Mouse (Mus musculus) heart, adult 2 months (tissue): ENCODE measurements around the gene Dgkq.

Source experiments
- CTCF ChIP-seq: fragments of 200-600 bp; IDR thresholded peaks from 2 replicates; pipeline ENCODE4 v1.8.1; 2022; ENCODE audit warnings: antibody characterized with exemption, mild to moderate bottlenecking, moderate library complexity
- EP300 ChIP-seq: fragments of 200-500 bp; IDR thresholded peaks from 2 replicates; pipeline ENCODE4 v1.6.1; 2011; ENCODE audit warnings: low read depth, low read length, control low read depth; ENCODE audit not compliant: insufficient read depth
- POLR2A ChIP-seq: fragments of 200-500 bp; IDR thresholded peaks from 2 replicates; pipeline ENCODE4 v1.6.1; 2011; ENCODE audit warnings: mild to moderate bottlenecking, low read depth, low read length, control low read depth; ENCODE audit not compliant: insufficient read depth

DNA sequence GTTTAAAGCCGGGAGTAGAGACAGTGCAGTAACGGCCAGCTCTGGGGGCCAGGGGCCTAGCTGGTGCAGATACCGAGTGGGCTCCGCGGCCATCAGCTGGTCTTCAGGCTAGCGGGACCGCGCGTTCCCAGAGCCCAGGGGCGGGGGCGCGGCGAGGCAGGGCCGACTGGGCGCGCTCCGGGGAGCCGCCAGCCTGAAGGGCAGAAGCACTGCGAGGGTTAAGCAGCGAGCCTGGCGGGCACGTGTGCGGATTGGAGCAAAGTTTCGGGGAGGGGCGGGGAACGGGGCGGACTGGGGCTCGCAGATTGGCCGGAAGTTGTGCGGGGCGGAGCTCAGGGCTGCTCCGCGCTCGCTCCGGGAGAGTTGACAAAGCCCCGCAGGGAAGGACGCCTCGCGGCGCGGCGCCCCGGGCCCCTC lies 24.4 kb upstream of the Dgkq start:
- TF ChIP-seq CTCF: no peak
- TF ChIP-seq POLR2A: no peak
- TF ChIP-seq EP300: no peak
